Mouse (Mus musculus) splenic B cell, adult 2 months (primary cell): ENCODE measurements around the gene Bco2.
A peak's percentile ranks its signal among the peaks of the same experiment; 100 is the strongest.

Source experiments
- DNase-seq: peaks from one replicate; pipeline ENCODE4 v3.0.0-alpha.2; 2011; ENCODE audit warnings: low read depth, low spot score
- H3K27me3 ChIP-seq: 2 replicates; pipeline ENCODE4 v1.6.1; 2012; ENCODE audit warnings: mild to moderate bottlenecking, low read length, moderate library complexity, mixed read lengths; ENCODE audit not compliant: control insufficient read depth, poor library complexity, insufficient read depth, severe bottlenecking
- H3K36me3 ChIP-seq: 2 replicates; pipeline ENCODE4 v1.6.1; 2012; ENCODE audit warnings: mild to moderate bottlenecking, low read length, moderate library complexity, mixed read lengths; ENCODE audit not compliant: control insufficient read depth, poor library complexity, insufficient read depth, severe bottlenecking

Gene Bco2

DNA sequence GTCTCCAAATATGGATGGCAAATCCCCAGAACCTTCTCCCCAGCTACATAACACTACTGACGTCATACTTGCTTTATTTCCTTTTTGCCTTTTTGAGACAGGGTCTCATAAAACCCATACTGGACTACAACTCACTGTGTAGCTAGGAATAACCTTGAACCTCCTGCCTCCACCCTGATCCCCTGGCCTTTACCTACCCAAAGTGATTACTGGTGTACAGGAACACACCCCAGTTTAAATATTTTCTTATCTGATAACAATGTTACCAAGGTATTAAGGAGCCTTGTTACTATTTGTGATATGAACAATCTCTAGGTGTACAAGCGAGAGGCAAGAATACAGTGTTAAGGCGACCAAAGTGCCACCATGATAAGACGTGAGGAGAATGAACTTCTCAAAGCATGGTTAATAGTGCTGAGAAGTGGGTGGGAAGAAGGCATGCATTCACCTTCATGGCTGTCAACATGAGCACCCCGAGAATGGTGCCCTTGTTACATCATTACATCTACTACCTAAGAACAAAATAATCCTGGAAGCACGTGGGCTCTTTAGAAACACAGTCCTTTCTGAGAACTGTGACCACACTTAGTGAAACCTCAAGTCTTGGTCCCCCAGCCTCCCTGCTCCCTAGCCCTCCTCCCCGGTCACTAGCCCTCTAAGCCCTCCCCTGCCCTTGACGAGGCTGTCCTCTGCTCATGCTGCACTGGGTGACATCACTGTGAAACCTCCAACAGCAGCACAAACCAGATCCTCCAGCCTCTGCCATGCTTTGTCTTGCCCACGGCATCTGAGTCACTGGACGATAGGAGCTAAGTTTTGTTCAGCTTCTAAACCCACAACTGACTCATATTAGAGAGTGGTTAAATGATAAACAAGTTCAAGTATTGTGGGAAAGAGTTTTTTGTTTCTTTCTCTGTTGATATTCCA is 14.9 kb upstream of the Bco2 start:
- no peak for DNase-seq
- Histone ChIP-seq H3K27me3 (no peaks in the 10 kb centered on the region), H3K36me3 (no peaks in the 10 kb centered on the region)

DNA sequence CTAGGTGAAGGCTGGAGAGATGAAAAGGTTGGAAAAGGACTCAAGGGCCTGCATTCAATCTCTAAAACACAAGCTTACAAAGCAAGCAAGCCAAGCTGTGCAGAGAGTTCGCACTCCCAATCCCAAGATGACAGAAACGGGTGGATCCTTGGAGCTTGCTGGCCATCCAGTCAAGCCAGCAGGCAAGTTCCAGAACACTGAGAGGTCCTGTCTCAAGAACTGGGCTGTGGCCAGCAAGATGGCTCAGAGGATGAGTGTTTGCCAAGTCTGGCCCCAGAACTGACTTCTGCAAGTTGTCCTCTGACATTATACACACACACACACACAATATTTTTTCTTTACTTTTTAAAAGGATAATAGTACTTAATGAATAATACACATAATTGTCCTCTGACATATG is 12.9 kb upstream of the Bco2 start:
- Histone ChIP-seq H3K36me3 (no peaks in the 10 kb centered on the region), H3K27me3 (no peaks in the 10 kb centered on the region)
- DNase-seq, result no peak

GRCm38 (mm10) chr9:50567372-50567771 is 12.4 kb upstream of the Bco2 start:
- H3K27me3 ChIP-seq, result no peaks in the 10 kb centered on the region
- H3K36me3 ChIP-seq, result no peaks in the 10 kb centered on the region
- no peak for DNase-seq

DNA sequence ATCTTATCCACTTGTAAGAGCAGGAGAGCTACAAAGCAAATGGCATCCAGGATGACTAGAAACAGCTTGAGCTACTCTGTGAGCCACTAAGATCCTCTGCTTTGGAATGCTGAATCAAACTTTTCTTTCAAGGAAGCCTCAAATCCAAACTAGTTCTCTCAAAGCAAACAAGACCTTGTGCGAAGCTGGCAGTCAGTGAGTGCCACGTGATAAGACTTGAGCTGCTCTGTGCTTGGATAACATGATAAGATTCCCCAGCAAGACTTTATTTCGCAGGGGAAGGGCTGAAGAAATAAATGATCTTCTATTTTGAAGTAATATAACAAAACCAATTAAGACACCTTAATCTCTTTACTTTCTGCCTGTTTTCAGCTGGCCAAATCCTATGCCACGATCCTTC is 11.0 kb upstream of the Bco2 start:
- no peaks in the 10 kb centered on the region for H3K27me3 ChIP-seq
- DNase-seq, result no peak

GRCm38 (mm10) chr9:50565173-50565572 is 10.2 kb upstream of the Bco2 start:
- no peaks in the 10 kb centered on the region for H3K36me3 ChIP-seq
- no peak for DNase-seq
- H3K27me3 ChIP-seq, result no peaks in the 10 kb centered on the region

More for the DNA sequence above, 11.0 kb upstream of the Bco2 start:
- H3K36me3 ChIP-seq, result no peaks in the 10 kb centered on the region

DNA sequence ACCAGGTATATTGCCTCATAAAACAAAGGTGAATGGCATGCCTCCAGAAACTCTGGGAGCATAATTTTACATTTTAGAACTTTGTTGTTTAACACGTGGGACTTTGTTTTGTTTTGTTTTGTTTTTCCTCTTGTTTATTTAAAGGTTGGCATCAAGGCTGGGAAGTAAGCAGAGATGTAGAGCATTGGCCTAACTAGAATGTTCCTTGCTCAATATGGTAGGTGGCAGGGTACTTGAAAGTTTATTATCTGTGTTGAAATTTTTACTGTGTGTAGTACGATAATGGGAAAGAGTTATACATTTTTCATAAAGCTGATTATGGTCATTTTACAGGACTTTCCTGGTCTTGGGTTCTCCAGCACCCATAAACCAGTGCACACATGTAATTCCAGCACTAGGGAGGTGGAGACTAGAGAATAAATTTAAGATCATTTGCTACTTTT is 7.0 kb upstream of the Bco2 start:
- H3K36me3 ChIP-seq, result no peaks in the 10 kb centered on the region
- no peaks in the 10 kb centered on the region for H3K27me3 ChIP-seq
- no peak for DNase-seq

DNA sequence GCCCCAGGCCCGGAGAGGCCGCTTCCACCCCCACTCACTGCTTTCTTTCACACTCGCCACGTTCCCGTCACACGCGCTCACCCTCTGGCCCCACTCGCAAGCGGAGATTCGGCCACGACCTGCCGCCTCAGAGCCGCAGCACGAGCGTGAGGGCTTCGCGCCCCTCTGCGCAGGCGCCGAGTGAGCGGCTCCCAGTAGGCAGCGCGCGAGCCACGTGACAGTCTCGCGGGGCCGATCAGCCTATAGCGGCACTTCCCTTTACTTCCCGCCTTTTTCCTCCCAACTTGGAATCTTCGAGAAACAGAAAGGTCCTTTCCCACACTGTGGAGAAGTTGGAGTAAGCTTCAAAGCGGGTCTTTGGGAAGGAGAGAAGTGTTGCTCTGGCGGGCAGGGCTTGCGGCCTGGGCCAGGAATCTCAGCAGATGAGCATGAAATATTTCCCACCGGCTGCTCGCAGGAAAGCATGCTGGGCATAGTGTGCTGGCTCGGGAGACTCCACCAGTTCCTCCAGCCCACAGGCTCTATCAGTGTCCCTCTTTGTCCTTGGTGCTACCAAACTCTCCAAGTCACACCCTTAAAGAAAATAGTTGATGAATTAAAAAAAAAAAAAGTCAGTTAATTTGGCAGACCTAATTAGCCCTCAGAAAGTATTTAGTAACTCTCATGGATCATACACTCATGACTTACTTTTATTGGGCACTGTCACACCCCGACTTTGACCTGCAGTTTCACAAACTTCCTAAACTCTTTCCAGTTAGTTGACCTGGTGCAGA is 6.3 kb upstream of the Bco2 start, which contains the start of gene Tex12:
Gene Tex12, minus strand, starts transcription at position 181 of the 773 bp plus-strand sequence.
- no peak for DNase-seq
- no peaks in the 10 kb centered on the region for H3K27me3 ChIP-seq
- H3K36me3 ChIP-seq, result no peaks in the 10 kb centered on the region

- H3K36me3 ChIP-seq, result no peaks in the 10 kb centered on the region
- H3K27me3 ChIP-seq, result no peaks in the 10 kb centered on the region
- peak; percentile 68 for DNase-seq
These were observed 514 bp downstream of the Bco2 start, which contains the start of gene Il18 for GRCm38 (mm10) chr9:50554241-50555093. Gene Il18 (plus strand): TSS chr9:50554827.

DNA sequence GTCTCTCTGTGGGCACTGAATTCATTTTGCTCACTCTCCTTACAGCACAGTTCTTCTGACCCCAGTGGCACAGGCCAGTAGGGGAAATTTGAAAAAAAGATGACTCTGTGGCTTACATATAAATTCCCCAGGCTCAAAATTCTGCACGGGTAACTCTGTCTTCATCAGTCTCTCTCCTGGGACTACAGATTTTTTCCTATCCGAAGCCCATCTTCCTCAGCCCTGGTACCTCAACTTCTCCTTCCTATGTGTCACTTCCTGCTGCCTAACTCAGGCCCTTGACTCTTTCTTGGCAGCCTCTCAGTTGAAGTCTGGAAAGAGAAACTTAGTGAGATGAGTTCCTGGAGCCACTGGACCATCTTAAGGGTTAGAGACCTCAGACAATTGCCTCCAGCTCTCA is 1.4 kb downstream of the Bco2 start:
- H3K27me3 ChIP-seq, result no peaks in the 10 kb centered on the region
- DNase-seq, result peak; percentile 69
- no peaks in the 10 kb centered on the region for H3K36me3 ChIP-seq

DNA sequence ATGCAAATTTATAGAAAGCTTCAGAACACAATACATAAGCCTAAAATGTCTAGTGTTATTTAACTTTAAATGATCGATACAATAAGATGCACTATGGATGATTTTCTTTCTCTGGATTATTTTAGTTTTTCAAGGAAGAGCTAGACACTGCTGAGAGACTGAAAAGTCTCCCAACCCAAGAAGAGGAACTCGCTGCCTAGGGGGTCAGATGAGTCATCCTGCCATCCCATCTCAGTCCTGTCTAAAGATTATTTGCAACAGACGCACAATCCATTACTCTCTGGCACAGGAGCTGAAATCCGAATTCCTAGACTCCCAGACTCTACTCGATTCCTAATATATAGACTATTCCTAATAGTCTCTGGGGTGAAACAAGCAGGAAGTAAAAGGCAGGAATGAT is 2.8 kb downstream of the Bco2 start:
- no peak for DNase-seq
- no peaks in the 10 kb centered on the region for H3K36me3 ChIP-seq

DNA sequence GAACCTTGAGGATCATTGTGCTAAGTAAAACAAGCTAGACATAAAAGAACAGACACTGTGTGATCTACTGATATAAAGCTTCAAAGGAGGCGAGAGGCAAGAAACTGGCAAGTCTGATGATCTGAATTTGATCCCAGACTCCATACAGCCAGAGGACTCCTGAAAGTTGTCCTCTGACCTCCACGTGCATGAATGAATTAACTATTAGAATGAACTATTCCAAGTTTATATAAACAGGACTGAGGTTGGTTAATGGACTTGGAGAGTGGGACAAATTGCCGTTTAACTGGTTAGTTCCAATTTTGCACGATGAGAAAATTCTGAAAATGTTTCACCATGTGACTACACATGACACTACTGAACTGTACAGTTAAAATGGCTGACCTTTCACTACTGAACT is 6.0 kb downstream of the Bco2 start:
- DNase-seq, result no peak
- H3K36me3 ChIP-seq, result no peaks in the 10 kb centered on the region

More for the DNA sequence above, 2.8 kb downstream of the Bco2 start:
- no peaks in the 10 kb centered on the region for H3K27me3 ChIP-seq

DNA sequence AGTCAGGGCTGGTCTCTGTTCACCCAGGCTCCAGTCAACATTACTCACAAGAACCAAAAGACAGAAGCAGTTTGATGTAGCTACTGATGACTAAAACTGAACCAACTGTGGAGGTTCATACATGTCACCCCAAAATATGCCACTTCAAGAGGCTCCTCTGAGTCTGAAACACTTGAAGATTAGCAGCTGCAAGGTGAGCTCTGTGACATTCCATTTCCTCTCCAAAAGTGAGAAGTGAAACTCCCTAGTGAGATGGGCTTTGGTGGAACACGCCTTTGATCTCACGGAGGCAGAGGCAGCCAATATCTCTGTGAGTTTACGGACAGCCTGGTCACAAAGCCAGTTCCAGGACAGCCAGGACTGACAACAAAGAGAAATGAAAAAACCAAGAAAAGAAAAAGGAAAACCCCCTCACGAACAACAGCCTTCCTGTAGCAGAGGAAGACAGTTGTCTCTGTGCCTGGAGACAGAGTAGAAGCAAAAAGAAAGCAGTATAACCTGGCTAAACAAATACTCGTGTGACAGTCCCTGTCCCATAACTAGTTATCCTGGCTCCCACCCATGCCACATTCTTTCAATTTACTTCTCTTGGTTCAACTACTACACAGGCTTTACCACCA is 7.0 kb downstream of the Bco2 start:
- peak; percentile 83 for DNase-seq
- H3K27me3 ChIP-seq, result no peaks in the 10 kb centered on the region
- no peaks in the 10 kb centered on the region for H3K36me3 ChIP-seq

More for the DNA sequence above, 6.0 kb downstream of the Bco2 start:
- H3K27me3 ChIP-seq, result no peaks in the 10 kb centered on the region

DNA sequence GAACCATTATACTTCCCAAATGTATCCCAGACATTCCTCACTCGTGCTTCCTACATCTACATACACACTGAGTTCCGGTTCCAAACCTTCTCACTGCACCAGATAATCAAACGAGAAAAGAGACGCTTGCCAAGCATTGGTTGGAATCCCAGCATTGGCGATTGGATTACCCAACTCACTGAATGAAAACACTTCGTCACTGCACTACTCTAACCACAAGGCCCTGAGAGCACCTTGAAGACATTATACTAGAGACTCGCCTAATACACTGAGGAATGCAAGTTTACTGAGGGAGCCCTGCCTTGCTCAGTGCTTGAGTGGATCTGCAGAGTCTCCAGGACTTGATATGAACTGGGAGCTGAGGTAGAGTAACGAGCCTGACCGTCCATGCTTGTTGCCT is 12.6 kb downstream of the Bco2 start:
- no peak for DNase-seq
- no peaks in the 10 kb centered on the region for H3K27me3 ChIP-seq

DNA sequence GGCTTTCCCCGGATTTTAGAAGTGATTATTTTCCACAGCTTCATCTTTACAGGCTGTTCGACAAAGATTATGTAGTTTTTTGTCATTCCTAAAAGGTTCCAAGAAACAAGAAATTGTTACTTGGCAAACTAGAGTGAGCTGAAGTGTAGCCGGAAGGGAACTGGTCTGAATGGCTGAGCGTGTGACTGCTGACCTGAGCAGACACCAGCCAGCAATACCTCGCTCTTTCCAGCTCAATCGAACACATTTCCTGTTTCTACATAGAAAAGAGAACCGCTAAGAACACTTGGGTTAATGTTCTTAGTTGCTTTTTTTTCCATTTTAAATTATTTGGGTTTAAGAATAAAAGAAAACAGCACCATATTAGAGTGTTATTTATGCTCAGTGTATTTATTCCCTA is 14.8 kb downstream of the Bco2 start:
- Histone ChIP-seq H3K36me3 (no peaks in the 10 kb centered on the region), H3K27me3 (no peaks in the 10 kb centered on the region)
- peak; percentile 42 for DNase-seq

More for the DNA sequence above, 12.6 kb downstream of the Bco2 start:
- no peaks in the 10 kb centered on the region for H3K36me3 ChIP-seq
